Mouse (Mus musculus): ENCODE data around the gene Adipor1. TPM values are rescaled to one million over a fixed set of nuclear protein-coding genes. Genes with fewer than 3 reads are reported as not detected.
A peak's percentile ranks its signal among the peaks of the same experiment; 100 is the strongest.

Gene Adipor1
- polyA plus RNA-seq, 1 experiment from 2014 or later: 63.9 TPM

GRCm38 (mm10) chr1:134456060-134456459 lies 40.9 kb downstream of the Adipor1 start:
- peak overlapping the region; percentile 91 for H3K4me3 ChIP-seq (replicated peaks; ENCODE audit: low read length)
- H3K4me1 ChIP-seq (replicated peaks; ENCODE audit: control insufficient read depth, insufficient read depth, low read length): peaks cover 12% of the 10 kb centered on the region
- H3K27ac ChIP-seq (ENCODE audit: low read length): no peak overlapping the region
- WGBS: 20% methylated on average over 5 of the region's 5 CpGs
- no peaks in the 10 kb centered on the region for H3K27me3 ChIP-seq (replicated peaks; ENCODE audit: control insufficient read depth, insufficient read depth, low read length)
- no peaks in the 10 kb centered on the region for H3K9me3 ChIP-seq (ENCODE audit: control insufficient read depth, low read length)
- peak overlapping the region; percentile 84; the same call in 1 of the 2 replicates for H3K9ac ChIP-seq (replicated peaks; ENCODE audit: low read depth, low read length)
- H3K36me3 ChIP-seq (ENCODE audit: control insufficient read depth, insufficient read depth): peaks cover 6% of the 10 kb centered on the region
- H3K4me2 ChIP-seq (ENCODE audit: low read length): peak overlapping the region; percentile 65
- no peak for ATAC-seq

- H3K9me3 ChIP-seq (ENCODE audit: control insufficient read depth, low read length): no peaks in the 10 kb centered on the region
- H3K9ac ChIP-seq (replicated peaks; ENCODE audit: low read depth, low read length): no peak overlapping the region
- no peak overlapping the region for H3K27ac ChIP-seq (ENCODE audit: low read length)
- no peak for ATAC-seq
- no peak overlapping the region for H3K4me3 ChIP-seq (replicated peaks; ENCODE audit: low read length)
- peaks cover 6% of the 10 kb centered on the region for H3K36me3 ChIP-seq (ENCODE audit: control insufficient read depth, insufficient read depth)
- peaks cover 12% of the 10 kb centered on the region for H3K4me1 ChIP-seq (replicated peaks; ENCODE audit: control insufficient read depth, insufficient read depth, low read length)
- WGBS: 91% methylated on average over 7 of the region's 7 CpGs
- no peaks in the 10 kb centered on the region for H3K27me3 ChIP-seq (replicated peaks; ENCODE audit: control insufficient read depth, insufficient read depth, low read length)
- H3K4me2 ChIP-seq (ENCODE audit: low read length): no peak overlapping the region
Measured at GRCm38 (mm10) chr1:134458139-134458727, 43.1 kb downstream of the Adipor1 start.

- peaks cover 11% of the 10 kb centered on the region for H3K36me3 ChIP-seq (ENCODE audit: control insufficient read depth, insufficient read depth)
- H3K27ac ChIP-seq (ENCODE audit: low read length): no peak overlapping the region
- WGBS: 96% methylated on average over 1 of the region's 1 CpGs
- H3K9ac ChIP-seq (replicated peaks; ENCODE audit: low read depth, low read length): no peak overlapping the region
- no peak overlapping the region for H3K4me2 ChIP-seq (ENCODE audit: low read length)
- H3K9me3 ChIP-seq (ENCODE audit: control insufficient read depth, low read length): no peaks in the 10 kb centered on the region
- no peak overlapping the region for H3K4me3 ChIP-seq (replicated peaks; ENCODE audit: low read length)
- no peaks in the 10 kb centered on the region for H3K27me3 ChIP-seq (replicated peaks; ENCODE audit: control insufficient read depth, insufficient read depth, low read length)
- peaks cover 7% of the 10 kb centered on the region for H3K4me1 ChIP-seq (replicated peaks; ENCODE audit: control insufficient read depth, insufficient read depth, low read length)
- no peak for ATAC-seq
Measured at GRCm38 (mm10) chr1:134460294-134461284, 45.4 kb downstream of the Adipor1 start.

Other genes with a start within 250 kb of the Adipor1 start
- gene Chil1, start 233.2 kb upstream of the Adipor1 start, polyA plus RNA-seq (2015; fragmentation: Nextera tagmentation; extraction: Ambion mirVana): 1.9 and 2.1 TPM in 2 replicates
- 0.24 TPM in 1 of 2 replicates, not detected in the other for gene Mybph, start 221.9 kb upstream of the Adipor1 start, polyA plus RNA-seq (2015; fragmentation: Nextera tagmentation; extraction: Ambion mirVana)
- 21.3 and 21.5 TPM in 2 replicates for gene Adora1, start 179.9 kb upstream of the Adipor1 start, polyA plus RNA-seq (2015; fragmentation: Nextera tagmentation; extraction: Ambion mirVana)
- 0.32 TPM in 1 of 2 replicates, not detected in the other for gene Myog, start 125.4 kb upstream of the Adipor1 start, polyA plus RNA-seq (2015; fragmentation: Nextera tagmentation; extraction: Ambion mirVana)
- 11.1 and 16.4 TPM in 2 replicates for gene Ppfia4, start 82.5 kb upstream of the Adipor1 start, polyA plus RNA-seq (2015; fragmentation: Nextera tagmentation; extraction: Ambion mirVana)
- gene Tmem183a, start 53.4 kb upstream of the Adipor1 start, polyA plus RNA-seq (2015; fragmentation: Nextera tagmentation; extraction: Ambion mirVana): 150 and 151 TPM in 2 replicates
- not detected in 2 replicates for gene 4933406M09Rik, start 29.4 kb upstream of the Adipor1 start, polyA plus RNA-seq (2015; fragmentation: Nextera tagmentation; extraction: Ambion mirVana)
- 20.3 and 23.3 TPM in 2 replicates for gene Cyb5r1, start 9.8 kb upstream of the Adipor1 start, polyA plus RNA-seq (2015; fragmentation: Nextera tagmentation; extraction: Ambion mirVana)
- gene Klhl12, start 40.2 kb downstream of the Adipor1 start, polyA plus RNA-seq (2015; fragmentation: Nextera tagmentation; extraction: Ambion mirVana): 42.5 and 44.6 TPM in 2 replicates
- 63.0 and 63.7 TPM in 2 replicates for gene Rabif, start 79.3 kb downstream of the Adipor1 start, polyA plus RNA-seq (2015; fragmentation: Nextera tagmentation; extraction: Ambion mirVana)
- gene Mgat4e, start 134.3 kb downstream of the Adipor1 start, polyA plus RNA-seq (2015; fragmentation: Nextera tagmentation; extraction: Ambion mirVana): not detected in 2 replicates
- gene Kdm5b, start 144.8 kb downstream of the Adipor1 start, polyA plus RNA-seq (2015; fragmentation: Nextera tagmentation; extraction: Ambion mirVana): 103 and 109 TPM in 2 replicates
- gene Syt2, start 231.3 kb downstream of the Adipor1 start, polyA plus RNA-seq (2015; fragmentation: Nextera tagmentation; extraction: Ambion mirVana): 1.1 and 2.2 TPM in 2 replicates